Mouse (Mus musculus) megakaryocyte, embryonic 14.5 days (primary cell): ENCODE measurements around the gene Cdc42se1.

Experiments used
- FLI1 ChIP-seq: IDR thresholded peaks from 2 replicates; pipeline ENCODE4 v1.6.1; 2012; ENCODE audit warnings: low read length, inconsistent platforms, mixed read lengths
- GATA1 ChIP-seq: IDR thresholded peaks from 3 replicates; pipeline ENCODE4 v1.6.1; 2012; ENCODE audit warnings: mixed read lengths, low read length, inconsistent platforms, borderline replicate concordance

- no peak for TF ChIP-seq FLI1
- no peak for TF ChIP-seq GATA1
These were observed 43.5 kb upstream of the Cdc42se1 start for GRCm38 (mm10) chr3:95184796-95185577.
